Mouse (Mus musculus): ENCODE results near the gene Ablim1. TPM values are rescaled to one million over a fixed set of nuclear protein-coding genes. Genes with fewer than 3 reads are reported as not detected.

Gene Ablim1
- polyA plus RNA-seq, 1 experiment = 501 TPM

DNA sequence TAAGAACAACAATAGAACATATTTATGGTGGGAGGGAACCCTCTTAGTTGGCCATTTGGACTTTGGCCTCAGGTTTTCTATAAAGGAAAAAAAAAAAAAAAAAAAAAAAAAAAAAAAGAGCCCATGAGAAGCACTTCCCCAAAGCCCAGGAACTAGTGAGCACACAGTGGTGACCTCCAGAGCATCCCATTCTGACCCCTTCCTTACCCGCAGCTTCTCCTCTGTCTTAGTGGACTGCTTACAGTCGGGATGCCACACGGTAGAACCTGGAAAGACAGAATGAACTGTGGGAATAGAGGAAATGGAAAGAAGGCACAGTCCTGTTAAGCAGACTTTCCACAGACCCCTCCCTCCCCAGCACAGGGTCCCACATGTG, 235.1 kb downstream of the Ablim1 start:
- WGBS = 87% methylated on average over 3 of the region's 3 CpGs
- Histone ChIP-seq H3K4me1 (ENCODE audit: control insufficient read depth, insufficient read depth, low read length) (peaks cover 41% of the 10 kb centered on the region), H3K4me3 (ENCODE audit: insufficient read depth, low read depth, low read length) (no peak overlapping the region), H3K27ac (ENCODE audit: insufficient read depth, low read depth, low read length) (peak overlapping the region; percentile 13; the same call in 1 of the 2 replicates)
- TF ChIP-seq POLR2A (IDR thresholded peaks at IDR 0.05; ENCODE audit: insufficient read depth, low read depth, low read length) (no peak), CTCF (IDR thresholded peaks at IDR 0.05; ENCODE audit: insufficient read depth, low read depth, low read length) (no peak)

DNA sequence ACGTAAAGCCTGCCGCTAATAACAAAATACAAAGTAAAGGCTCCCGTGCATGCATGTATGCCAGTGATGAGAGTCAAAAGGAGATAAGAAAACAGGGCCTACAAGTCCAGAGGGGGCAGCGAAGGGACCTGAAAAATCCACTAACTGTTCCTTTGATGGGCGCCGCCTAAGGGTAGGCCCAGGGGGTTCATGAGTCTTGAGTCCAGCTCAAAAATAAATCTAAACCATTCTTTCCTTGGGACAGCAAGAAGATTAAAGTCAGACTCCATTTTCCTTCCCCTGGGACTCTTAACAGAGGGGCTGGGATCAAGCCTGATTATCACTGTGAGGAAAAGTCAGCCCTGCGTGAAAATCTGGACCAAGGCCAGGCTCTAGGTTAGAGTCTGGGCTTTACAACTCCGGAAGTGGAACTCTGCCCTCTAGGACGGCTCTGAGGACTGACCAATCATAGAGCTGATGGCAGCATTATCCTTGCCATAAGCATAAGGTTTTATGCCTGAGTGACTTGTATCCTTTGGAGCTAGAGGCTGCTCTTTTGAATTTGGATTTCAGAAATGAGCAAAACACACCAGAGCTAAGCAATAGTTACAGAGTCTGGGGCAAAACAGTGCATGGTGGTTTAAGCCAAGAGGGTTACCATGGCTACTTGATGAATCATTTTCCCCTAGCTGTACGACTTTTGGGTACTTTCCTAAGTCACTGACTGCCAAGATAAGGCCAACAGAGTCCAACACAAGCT, 235.7 kb downstream of the Ablim1 start:
- peak overlapping the region; percentile 73 for H3K27ac ChIP-seq (ENCODE audit: insufficient read depth, low read depth, low read length)
- 40% methylated on average over 10 of the region's 10 CpGs for WGBS
- H3K4me3 ChIP-seq (ENCODE audit: insufficient read depth, low read depth, low read length) = no peak overlapping the region
- H3K4me1 ChIP-seq (ENCODE audit: control insufficient read depth, insufficient read depth, low read length) = peaks cover 39% of the 10 kb centered on the region
- no peak for TF ChIP-seq CTCF (IDR thresholded peaks at IDR 0.05; ENCODE audit: insufficient read depth, low read depth, low read length)
- no peak for TF ChIP-seq POLR2A (IDR thresholded peaks at IDR 0.05; ENCODE audit: insufficient read depth, low read depth, low read length)

GRCm38 (mm10) chr19:57077826-57078699, 236.7 kb downstream of the Ablim1 start:
- peaks cover 30% of the 10 kb centered on the region for H3K4me1 ChIP-seq (ENCODE audit: control insufficient read depth, insufficient read depth, low read length)
- WGBS = 63% methylated on average over 13 of the region's 13 CpGs
- H3K4me3 ChIP-seq (ENCODE audit: insufficient read depth, low read depth, low read length) = no peak overlapping the region
- TF ChIP-seq POLR2A (IDR thresholded peaks at IDR 0.05; ENCODE audit: insufficient read depth, low read depth, low read length) (no peak), CTCF (IDR thresholded peaks at IDR 0.05; ENCODE audit: insufficient read depth, low read depth, low read length) (no peak)
- 0 out of 2 replicates have a peak overlapping the region, but pooled peaks have one; percentile 73 for H3K27ac ChIP-seq (ENCODE audit: insufficient read depth, low read depth, low read length)

DNA sequence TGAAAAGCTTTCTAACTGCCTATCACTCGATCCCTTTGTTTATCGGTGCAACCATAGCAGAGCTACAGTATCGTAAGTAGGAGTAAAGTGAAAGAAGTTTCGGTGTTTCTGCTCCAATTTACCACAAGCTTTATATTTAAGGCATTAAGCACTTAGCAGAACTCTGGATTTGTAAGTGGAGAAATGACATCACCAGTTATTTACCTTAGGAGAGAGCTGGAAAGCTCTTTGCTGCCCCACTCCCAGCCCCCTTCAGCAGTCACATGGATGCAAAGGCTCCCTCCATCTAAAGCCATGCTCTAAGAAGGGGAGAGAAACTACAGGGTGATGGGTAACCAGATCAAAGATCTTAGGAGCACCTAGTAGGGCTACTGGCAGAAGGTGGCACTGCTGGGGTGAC, 241.3 kb downstream of the Ablim1 start:
- H3K4me3 ChIP-seq (ENCODE audit: insufficient read depth, low read depth, low read length) = no peak overlapping the region
- H3K27ac ChIP-seq (ENCODE audit: insufficient read depth, low read depth, low read length) = no peak overlapping the region
- 69% methylated on average over 4 of the region's 4 CpGs for WGBS
- peaks cover 11% of the 10 kb centered on the region for H3K4me1 ChIP-seq (ENCODE audit: control insufficient read depth, insufficient read depth, low read length)
- TF ChIP-seq CTCF (IDR thresholded peaks at IDR 0.05; ENCODE audit: insufficient read depth, low read depth, low read length) = no peak
- TF ChIP-seq POLR2A (IDR thresholded peaks at IDR 0.05; ENCODE audit: insufficient read depth, low read depth, low read length) = no peak

DNA sequence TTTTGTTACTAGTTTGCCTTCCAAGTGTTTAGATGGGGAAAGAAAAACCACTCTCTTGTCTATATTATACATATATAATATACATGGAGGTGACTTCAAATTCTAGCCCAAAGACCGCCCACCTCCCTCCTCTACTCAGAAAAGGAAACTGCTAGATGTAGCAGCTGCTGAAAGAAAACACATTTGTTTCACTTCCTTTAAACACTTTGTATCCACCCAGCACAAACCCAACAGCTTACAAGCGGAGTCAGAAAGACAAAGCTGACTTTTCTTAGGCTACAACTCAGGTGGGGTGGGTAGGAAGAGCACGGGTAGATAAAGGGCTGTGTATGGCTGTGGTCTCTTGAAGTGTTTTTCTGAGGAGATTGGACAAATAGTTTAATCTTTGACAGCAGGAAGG, 242.0 kb downstream of the Ablim1 start:
- Histone ChIP-seq H3K27ac (ENCODE audit: insufficient read depth, low read depth, low read length) (no peak overlapping the region), H3K4me1 (ENCODE audit: control insufficient read depth, insufficient read depth, low read length) (peaks cover 6% of the 10 kb centered on the region), H3K4me3 (ENCODE audit: insufficient read depth, low read depth, low read length) (no peak overlapping the region)
- WGBS = 60% methylated on average over 3 of the region's 3 CpGs
- TF ChIP-seq CTCF (IDR thresholded peaks at IDR 0.05; ENCODE audit: insufficient read depth, low read depth, low read length) = no peak

- H3K4me1 ChIP-seq (ENCODE audit: control insufficient read depth, insufficient read depth, low read length) = peaks cover 3% of the 10 kb centered on the region
- WGBS = 87% methylated on average over 9 of the region's 9 CpGs
- H3K4me3 ChIP-seq (ENCODE audit: insufficient read depth, low read depth, low read length) = no peak overlapping the region
- TF ChIP-seq POLR2A (IDR thresholded peaks at IDR 0.05; ENCODE audit: insufficient read depth, low read depth, low read length) = no peak
- H3K27ac ChIP-seq (ENCODE audit: insufficient read depth, low read depth, low read length) = no peak overlapping the region
Measured at GRCm38 (mm10) chr19:57067108-57067613, 247.6 kb downstream of the Ablim1 start.

GRCm38 (mm10) chr19:57066313-57066712, 248.4 kb downstream of the Ablim1 start:
- whole genome bisulfite sequencing = 28% methylated on average over 3 of the region's 3 CpGs
- TF ChIP-seq POLR2A (IDR thresholded peaks at IDR 0.05; ENCODE audit: insufficient read depth, low read depth, low read length) (no peak), CTCF (IDR thresholded peaks at IDR 0.05; ENCODE audit: insufficient read depth, low read depth, low read length) (no peak)
- no peak overlapping the region for H3K4me3 ChIP-seq (ENCODE audit: insufficient read depth, low read depth, low read length)
- H3K4me1 ChIP-seq (ENCODE audit: control insufficient read depth, insufficient read depth, low read length) = peaks cover 3% of the 10 kb centered on the region
- H3K27ac ChIP-seq (ENCODE audit: insufficient read depth, low read depth, low read length) = no peak overlapping the region

DNA sequence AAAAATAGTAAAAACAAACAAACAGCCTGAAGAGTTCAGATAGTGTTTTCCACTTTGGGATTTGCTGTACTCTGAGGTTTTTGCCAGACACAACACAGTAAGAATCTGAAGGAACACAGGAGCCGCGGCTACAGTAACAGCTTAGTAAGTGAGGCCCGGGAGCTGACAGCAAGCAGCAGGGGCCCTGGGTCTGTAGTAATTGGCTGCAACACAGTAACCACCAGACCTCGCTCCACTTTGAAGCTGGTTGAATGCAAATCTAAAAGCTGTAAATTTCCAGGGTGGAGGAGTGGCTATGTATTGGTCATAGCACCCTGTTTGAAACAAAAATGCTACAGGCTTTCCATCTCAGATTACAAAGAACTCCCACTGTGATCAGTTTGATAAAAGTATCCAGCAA, 252.0 kb downstream of the Ablim1 start:
- Histone ChIP-seq H3K27ac (ENCODE audit: insufficient read depth, low read depth, low read length) (no peak overlapping the region), H3K4me3 (ENCODE audit: insufficient read depth, low read depth, low read length) (no peak overlapping the region), H3K4me1 (ENCODE audit: control insufficient read depth, insufficient read depth, low read length) (no peaks in the 10 kb centered on the region)
- 36% methylated on average over 4 of the region's 4 CpGs for WGBS
- no peak for TF ChIP-seq CTCF (IDR thresholded peaks at IDR 0.05; ENCODE audit: insufficient read depth, low read depth, low read length)
- TF ChIP-seq POLR2A (IDR thresholded peaks at IDR 0.05; ENCODE audit: insufficient read depth, low read depth, low read length) = no peak

DNA sequence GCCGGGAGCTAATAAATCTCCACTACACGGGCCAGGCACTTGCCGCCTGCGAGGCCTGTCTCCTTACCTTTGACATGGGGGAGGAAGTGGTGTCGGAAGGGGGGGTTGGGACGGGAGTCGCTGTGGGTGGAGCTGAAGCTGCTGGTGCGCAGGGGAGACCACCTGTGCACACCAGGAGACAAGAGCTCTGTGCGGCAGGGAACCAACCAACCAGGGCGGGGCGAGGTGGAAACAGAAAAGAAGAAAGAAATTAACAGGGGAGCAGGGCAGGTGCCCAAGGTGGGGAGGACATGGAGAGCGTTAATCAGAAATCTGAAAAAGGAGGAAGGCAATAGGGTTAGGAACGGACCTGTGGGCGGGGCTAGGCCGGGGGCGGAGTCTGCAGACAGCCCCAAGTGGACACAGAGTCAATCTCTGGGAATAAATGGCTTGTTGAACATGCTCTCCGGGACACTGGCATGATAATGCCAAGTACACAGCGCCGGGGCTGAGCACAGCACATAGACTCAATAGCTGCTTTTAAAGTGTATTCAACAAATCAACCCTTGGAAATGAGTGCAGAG, 255.6 kb downstream of the Ablim1 start:
- no peak overlapping the region for H3K27ac ChIP-seq (ENCODE audit: insufficient read depth, low read depth, low read length)
- H3K4me3 ChIP-seq (ENCODE audit: insufficient read depth, low read depth, low read length) = no peak overlapping the region
- WGBS = 67% methylated on average over 19 of the region's 19 CpGs
- TF ChIP-seq CTCF (IDR thresholded peaks at IDR 0.05; ENCODE audit: insufficient read depth, low read depth, low read length) (no peak), POLR2A (IDR thresholded peaks at IDR 0.05; ENCODE audit: insufficient read depth, low read depth, low read length) (no peak)
- peaks cover 2% of the 10 kb centered on the region; the same call in 1 of the 2 replicates for H3K4me1 ChIP-seq (ENCODE audit: control insufficient read depth, insufficient read depth, low read length)
